Mouse (Mus musculus) forebrain, postnatal 0 days (tissue): ENCODE results near the gene Cyp51. TPM values are rescaled to one million over a fixed set of nuclear protein-coding genes. Genes with fewer than 3 reads are reported as not detected.
A peak's percentile ranks its signal among the peaks of the same experiment; 100 is the strongest.
"Not testable (repeated sequence)": the region's sequence is repeated elsewhere in the genome, so short reads cannot be mapped to it uniquely, and the experiment has no call there.

ENCODE experiments used
- ATAC-seq: fragments of 200-750 bp; cut with Nextera tagmentation; 2 replicates; pipeline ENCODE4 v1.8.0; 2017; ENCODE audit warnings: mild to moderate bottlenecking, moderate library complexity
- DNase-seq: peaks from one replicate; pipeline ENCODE4 v3.0.0-alpha.2; 2015
- H3K27ac ChIP-seq: fragments of 300-500 bp; sonication (generic); 2 replicates; pipeline ENCODE4 v1.5.1; 2014; ENCODE audit warnings: low read depth, mild to moderate bottlenecking, antibody characterized with exemption, low read length, moderate library complexity, mixed read lengths
- H3K27me3 ChIP-seq: fragments of 300-500 bp; sonication (generic); 2 replicates; pipeline ENCODE4 v1.6.1; 2014; ENCODE audit warnings: mild to moderate bottlenecking, low read length, mixed read lengths; ENCODE audit not compliant: insufficient read depth
- H3K36me3 ChIP-seq: fragments of 300-500 bp; sonication (generic); 2 replicates; pipeline ENCODE4 v1.6.1; 2014; ENCODE audit warnings: mild to moderate bottlenecking, moderate library complexity; ENCODE audit not compliant: insufficient read depth
- H3K4me1 ChIP-seq: fragments of 300-500 bp; sonication (generic); 2 replicates; pipeline ENCODE4 v1.6.1; 2014; ENCODE audit warnings: antibody characterized with exemption; ENCODE audit not compliant: insufficient read depth
- H3K4me2 ChIP-seq: fragments of 300-500 bp; sonication (generic); 2 replicates; pipeline ENCODE4 v1.6.1; 2014; ENCODE audit warnings: low read depth, mild to moderate bottlenecking, moderate library complexity
- H3K4me3 ChIP-seq: fragments of 300-500 bp; sonication (generic); 2 replicates; pipeline ENCODE4 v1.5.1; 2014; ENCODE audit warnings: low read depth, low read length, mixed read lengths
- H3K9ac ChIP-seq: fragments of 300-500 bp; sonication (generic); 2 replicates; pipeline ENCODE4 v1.6.1; 2014; ENCODE audit warnings: mild to moderate bottlenecking
- H3K9me3 ChIP-seq: fragments of 300-500 bp; sonication (generic); 2 replicates; pipeline ENCODE4 v1.6.1; 2016; ENCODE audit warnings: low read length
- CTCF ChIP-seq: sonication (generic); IDR thresholded peaks from 2 replicates; pipeline ENCODE4 v1.5.1; 2016; ENCODE audit warnings: antibody characterized with exemption, control low read depth, low read depth
- WGBS: fragments of 180-500 bp; shearing (Covaris S2); extraction: QIAGEN DNeasy Blood & Tissue Kit; methylation state at CpG from one replicate; pipeline ENCODE4 v1.1.7; 2014; 5-methylcytosine and 5-hydroxymethylcytosine counted together
- polyA plus RNA-seq: library from polyadenylated mRNA; unstranded; fragments of >200 nt; fragmentation: Nextera tagmentation; extraction: Ambion mirVana; gene quantifications from 2 replicates; pipeline ENCODE4 v1.2.1, GENCODE M21; 2015
- total RNA-seq: library from RNA; depleted of rRNA; stranded (reverse); fragments of >200 nt; gene quantifications from 2 replicates; pipeline ENCODE4 v1.2.3, GENCODE M21; 2014; rRNA removed

Gene Cyp51
- total RNA-seq, result 291 and 369 TPM in 2 replicates
- 95.4 and 107 TPM in 2 replicates for polyA plus RNA-seq

- ATAC-seq (peak; percentile 96), DNase-seq (peak; percentile 97)
- peak within 1 kb of the TSS; percentile 95 for H3K4me3 ChIP-seq
- 0 out of 2 replicates have a peak, but pooled peaks cover 4% of the 10 kb centered on the region for H3K4me1 ChIP-seq
- H3K4me2 ChIP-seq, result peak within 1 kb of the TSS; percentile 58
- H3K27me3 ChIP-seq, result no peaks in the 10 kb centered on the region
- 0% methylated on average over 59 of the region's 59 CpGs for WGBS
- TF ChIP-seq CTCF, result no peak
- no peaks in the 10 kb centered on the region for H3K9me3 ChIP-seq
- peaks cover 19% of the 10 kb centered on the region for H3K36me3 ChIP-seq
- peak within 1 kb of the TSS; percentile 95 for H3K27ac ChIP-seq
- H3K9ac ChIP-seq, result peak within 1 kb of the TSS; percentile 84
Measured at GRCm38 (mm10) chr5:4104341-4105040, at the start of gene Cyp51. Cyp51 (minus strand) TSS chr5:4104746.

DNA sequence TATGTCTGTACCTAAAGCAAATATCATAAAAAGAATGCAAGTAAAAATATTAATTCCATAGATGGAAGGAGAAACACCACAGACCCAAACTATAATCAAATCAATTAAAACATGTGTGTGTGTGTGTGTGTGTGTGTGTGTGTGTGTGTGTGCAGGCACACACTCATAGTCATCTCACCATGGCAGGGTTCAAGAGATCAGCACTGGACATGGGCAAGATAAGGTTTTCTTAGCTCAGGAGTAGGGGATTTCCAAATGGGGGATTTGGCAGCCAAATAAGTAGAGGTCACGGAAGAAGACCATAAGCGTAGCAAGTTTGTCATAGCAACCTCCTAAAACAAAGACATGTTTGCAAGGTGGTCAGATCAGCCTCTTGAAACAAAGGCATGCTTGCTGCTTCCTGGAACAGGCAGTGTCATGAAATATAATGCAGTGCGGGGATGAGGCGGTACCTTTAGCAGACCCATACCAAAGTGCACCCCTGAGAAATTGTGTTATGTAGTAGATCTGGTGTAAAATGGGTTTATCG is 8.1 kb upstream of the Cyp51 start:
- WGBS, result 92% methylated on average over 5 of the region's 5 CpGs
- DNase-seq (no peak), ATAC-seq (no peak)
- no peaks in the 10 kb centered on the region for H3K9me3 ChIP-seq
- no peaks in the 10 kb centered on the region for H3K36me3 ChIP-seq
- H3K27me3 ChIP-seq, result no peaks in the 10 kb centered on the region
- H3K9ac ChIP-seq, result no peak overlapping the region
- no peaks in the 10 kb centered on the region for H3K4me1 ChIP-seq
- no peak overlapping the region for H3K4me3 ChIP-seq
- H3K4me2 ChIP-seq, result no peak overlapping the region
- H3K27ac ChIP-seq, result no peak overlapping the region
- TF ChIP-seq CTCF, result no peak

DNA sequence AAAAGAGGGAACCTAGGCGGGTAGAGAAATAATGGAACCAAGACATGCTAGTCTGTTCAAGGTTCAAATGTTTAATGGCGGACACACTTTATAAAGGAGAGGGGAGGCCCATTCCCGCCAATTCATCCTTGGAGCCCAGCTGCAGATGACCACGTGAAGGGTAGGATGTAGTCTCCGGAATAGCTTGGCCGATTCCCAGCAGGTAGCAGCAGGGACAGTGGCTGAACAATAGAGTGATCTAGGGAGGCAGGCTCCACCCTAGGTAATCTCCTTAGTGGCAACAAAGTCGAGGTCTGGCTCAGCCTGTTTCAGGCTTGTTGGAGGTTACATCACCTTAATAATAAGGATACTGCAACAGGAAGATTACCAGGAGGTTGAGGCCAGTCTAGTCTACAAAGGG is 2.5 kb upstream of the Cyp51 start:
- H3K4me1 ChIP-seq, H3K4me2 ChIP-seq, H3K27ac ChIP-seq, H3K9ac ChIP-seq, ATAC-seq, H3K27me3 ChIP-seq, H3K4me3 ChIP-seq, DNase-seq, H3K36me3 ChIP-seq, H3K9me3 ChIP-seq: not testable (repeated sequence)
- 56% methylated on average over 7 of the region's 7 CpGs for WGBS

GRCm38 (mm10) chr5:4105651-4106186 is 1.2 kb upstream of the Cyp51 start:
- no peaks in the 10 kb centered on the region for H3K9me3 ChIP-seq
- H3K27me3 ChIP-seq, result no peaks in the 10 kb centered on the region
- peaks cover 10% of the 10 kb centered on the region for H3K36me3 ChIP-seq
- DNase-seq (no peak), ATAC-seq (no peak)
- no peak overlapping the region for H3K4me3 ChIP-seq
- H3K9ac ChIP-seq, result no peak overlapping the region
- WGBS, result 86% methylated on average over 2 of the region's 2 CpGs
- H3K4me2 ChIP-seq, result no peak overlapping the region
- TF ChIP-seq CTCF, result no peak
- 0 out of 2 replicates have a peak, but pooled peaks cover 4% of the 10 kb centered on the region for H3K4me1 ChIP-seq
- no peak overlapping the region for H3K27ac ChIP-seq

DNA sequence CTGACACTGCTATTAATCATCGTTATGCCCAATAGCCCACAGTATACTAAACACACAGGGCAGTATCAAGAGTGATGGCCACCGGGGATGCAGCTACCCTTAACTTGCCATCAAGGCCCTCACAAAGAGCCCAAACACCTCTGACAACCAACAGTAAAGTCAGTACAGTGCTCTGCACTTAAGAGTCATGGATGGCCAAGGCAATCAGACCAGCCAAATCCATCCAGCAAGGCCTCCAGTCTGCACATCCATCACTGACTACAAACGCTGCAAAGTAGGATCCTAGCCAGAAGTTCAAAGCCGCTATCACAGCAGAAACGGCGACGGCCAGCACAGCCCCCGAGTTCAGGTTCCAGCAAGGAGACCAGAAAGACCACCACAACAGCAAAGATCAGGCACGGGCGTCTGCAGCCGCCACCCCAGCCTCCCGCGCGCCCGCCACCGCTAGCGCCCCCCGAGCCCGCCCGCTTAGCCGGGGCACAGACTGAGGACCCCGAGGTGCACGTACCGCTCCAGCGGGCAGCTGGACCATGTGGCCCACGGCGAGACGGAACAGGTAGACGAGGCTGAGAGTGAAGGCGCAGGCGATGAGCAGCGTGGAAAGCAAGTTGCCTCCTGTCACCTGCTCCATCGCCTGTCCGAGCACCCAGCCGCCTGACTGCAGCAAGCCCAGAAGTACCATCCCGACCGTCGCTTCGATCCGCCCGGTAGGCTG is 763 bp downstream of the Cyp51 start:
- ATAC-seq (peak; percentile 45), DNase-seq (no peak)
- H3K27ac ChIP-seq, result peak overlapping the region; percentile 95
- H3K4me3 ChIP-seq, result peak overlapping the region; percentile 95
- peak overlapping the region; percentile 84 for H3K9ac ChIP-seq
- peak overlapping the region; percentile 58 for H3K4me2 ChIP-seq
- no peaks in the 10 kb centered on the region for H3K27me3 ChIP-seq
- no peak for TF ChIP-seq CTCF
- H3K9me3 ChIP-seq, result no peaks in the 10 kb centered on the region
- 0 out of 2 replicates have a peak, but pooled peaks cover 4% of the 10 kb centered on the region for H3K4me1 ChIP-seq
- under 1% methylated on average over 41 of the region's 41 CpGs for WGBS
- H3K36me3 ChIP-seq, result peaks cover 26% of the 10 kb centered on the region

DNA sequence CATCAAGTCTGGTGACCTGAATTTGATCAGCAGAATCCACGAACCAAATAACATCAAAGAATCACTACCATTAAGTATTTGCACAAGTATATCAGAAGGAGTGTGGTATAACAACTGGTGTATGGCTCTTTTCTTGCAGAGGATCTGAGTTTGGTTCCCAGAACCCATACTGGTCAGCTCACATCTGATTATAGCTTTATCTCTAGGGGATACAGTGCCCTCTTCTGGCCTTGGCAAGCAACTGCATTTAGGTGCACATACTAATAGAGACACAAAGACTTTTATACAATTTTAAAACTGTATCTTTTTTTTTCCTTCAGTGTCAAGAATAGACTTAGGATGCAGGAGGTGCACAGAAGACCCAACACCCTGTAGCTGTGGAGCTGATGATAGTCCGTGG is 2.8 kb downstream of the Cyp51 start:
- H3K4me2 ChIP-seq, result no peak overlapping the region
- 0 out of 2 replicates have a peak, but pooled peaks cover 4% of the 10 kb centered on the region for H3K4me1 ChIP-seq
- H3K27me3 ChIP-seq, result no peaks in the 10 kb centered on the region
- no peak overlapping the region for H3K27ac ChIP-seq
- no peak overlapping the region for H3K9ac ChIP-seq
- ATAC-seq (no peak), DNase-seq (no peak)
- WGBS, result 96% methylated on average over 2 of the region's 2 CpGs
- TF ChIP-seq CTCF, result peak; percentile 52
- no peaks in the 10 kb centered on the region for H3K9me3 ChIP-seq
- H3K36me3 ChIP-seq, result peaks cover 31% of the 10 kb centered on the region
- no peak overlapping the region for H3K4me3 ChIP-seq
